Mouse (Mus musculus) hindbrain, embryonic 14.5 days (tissue): Measurements from ENCODE around the gene Alox12. TPM values are rescaled to one million over a fixed set of nuclear protein-coding genes. Genes with fewer than 3 reads are reported as not detected.
A peak's percentile ranks its signal among the peaks of the same experiment; 100 is the strongest.

Experiments used
- ATAC-seq: fragments of 200-750 bp; cut with Nextera tagmentation; 2 replicates; pipeline ENCODE4 v1.8.0; 2017; ENCODE audit warnings: moderate number of reproducible peaks, mild to moderate bottlenecking, moderate TSS enrichment, moderate library complexity; ENCODE audit not compliant: low FRiP score
- DNase-seq: peaks from one replicate; pipeline ENCODE4 v3.0.0-alpha.2; 2015; ENCODE audit warnings: low spot score
- H3K27ac ChIP-seq: fragments of 300-500 bp; sonication (generic); 2 replicates; pipeline ENCODE4 v1.5.1; 2014; ENCODE audit warnings: mild to moderate bottlenecking, moderate library complexity
- H3K27me3 ChIP-seq: fragments of 300-500 bp; sonication (generic); 2 replicates; pipeline ENCODE4 v1.6.1; 2014; ENCODE audit warnings: mild to moderate bottlenecking, low read length, mixed read lengths; ENCODE audit not compliant: control insufficient read depth, insufficient read depth
- H3K36me3 ChIP-seq: fragments of 300-500 bp; sonication (generic); replicated peaks from 2 replicates; pipeline ENCODE4 v1.6.1; 2014; ENCODE audit not compliant: control insufficient read depth, insufficient read depth
- H3K4me1 ChIP-seq: fragments of 300-500 bp; sonication (generic); replicated peaks from 2 replicates; pipeline ENCODE4 v1.6.1; 2014; ENCODE audit warnings: antibody characterized with exemption, low read length, mixed read lengths; ENCODE audit not compliant: control insufficient read depth, insufficient read depth
- H3K4me2 ChIP-seq: fragments of 300-500 bp; sonication (generic); replicated peaks from 2 replicates; pipeline ENCODE4 v1.6.1; 2014; ENCODE audit warnings: mild to moderate bottlenecking, moderate library complexity
- H3K4me3 ChIP-seq: fragments of 300-500 bp; sonication (generic); replicated peaks from 2 replicates; pipeline ENCODE4 v1.5.1; 2014; ENCODE audit warnings: mild to moderate bottlenecking, low read length
- H3K9ac ChIP-seq: fragments of 300-500 bp; sonication (generic); 2 replicates; pipeline ENCODE4 v1.6.1; 2014
- H3K9me3 ChIP-seq: fragments of 300-500 bp; sonication (generic); 2 replicates; pipeline ENCODE4 v1.6.1; 2016; ENCODE audit warnings: low read length; ENCODE audit not compliant: control insufficient read depth
- WGBS: fragments of 180-500 bp; shearing (Covaris S2); extraction: QIAGEN DNeasy Blood & Tissue Kit; methylation state at CpG from one replicate; pipeline ENCODE4 v1.1.7; 2014; 5-methylcytosine and 5-hydroxymethylcytosine counted together
- polyA plus RNA-seq: library from polyadenylated mRNA; unstranded; fragments of >200 nt; fragmentation: Nextera tagmentation; extraction: Ambion mirVana; gene quantifications from 2 replicates; pipeline ENCODE4 v1.2.1, GENCODE M21; 2014

Gene Alox12
- polyA plus RNA-seq, 1 experiment from 2014 or later, result 2.1 TPM

DNA sequence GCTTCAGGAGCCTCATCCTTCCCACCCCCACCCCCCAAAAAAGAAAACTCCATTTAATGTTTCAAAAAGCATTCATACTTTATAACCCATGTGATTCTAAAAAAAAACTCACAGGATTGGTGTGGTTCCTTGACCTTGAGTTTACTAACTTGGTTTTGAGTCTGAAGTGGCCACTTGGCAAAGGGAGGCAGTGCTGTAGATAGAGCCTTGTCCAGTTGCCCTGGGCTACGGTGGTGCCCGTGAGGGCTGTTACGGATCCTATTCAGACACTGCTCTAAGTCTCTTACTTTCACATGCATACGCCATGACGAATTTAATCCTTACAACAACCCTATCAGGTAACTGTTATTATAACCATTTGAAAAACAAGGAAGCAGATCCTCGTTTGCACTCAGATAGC lies 43.2 kb downstream of the Alox12 start:
- Histone ChIP-seq H3K9me3 (no peaks in the 10 kb centered on the region), H3K4me3 (no peak overlapping the region), H3K4me2 (no peak overlapping the region), H3K36me3 (peaks cover 6% of the 10 kb centered on the region), H3K27me3 (peaks cover 46% of the 10 kb centered on the region), H3K27ac (no peak overlapping the region), H3K4me1 (peaks cover 16% of the 10 kb centered on the region), H3K9ac (no peak overlapping the region)
- no peak for ATAC-seq
- WGBS, result 80% methylated on average over 6 of the region's 6 CpGs
- DNase-seq, result no peak

DNA sequence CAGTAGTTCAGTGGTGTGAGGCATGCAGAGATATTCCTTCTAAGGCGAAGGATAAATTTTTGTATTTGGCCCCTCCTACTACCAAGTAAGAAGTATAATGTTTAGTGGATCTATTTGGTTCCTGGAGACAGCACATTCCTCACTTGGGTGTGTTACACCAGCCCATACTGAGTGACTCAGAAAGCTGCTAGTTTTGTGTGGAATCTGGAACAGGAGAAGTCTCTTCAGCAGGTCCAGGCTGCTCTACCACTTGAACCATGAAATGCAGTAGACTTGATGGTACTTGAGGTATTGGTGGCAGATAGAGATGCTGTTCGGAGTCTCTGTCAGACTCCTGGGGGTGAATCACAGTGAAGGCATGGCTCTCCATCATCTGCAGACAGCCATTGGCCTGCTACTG lies 44.5 kb downstream of the Alox12 start:
- H3K27me3 ChIP-seq, result peaks cover 33% of the 10 kb centered on the region
- H3K27ac ChIP-seq, result no peak overlapping the region
- 95% methylated on average over 2 of the region's 2 CpGs for WGBS

GRCm38 (mm10) chr11:70208778-70209388 lies 46.3 kb downstream of the Alox12 start:
- H3K27ac ChIP-seq, result no peak overlapping the region
- WGBS, result 79% methylated on average over 5 of the region's 5 CpGs
- H3K4me2 ChIP-seq, result no peak overlapping the region
- peaks cover 4% of the 10 kb centered on the region for H3K4me1 ChIP-seq
- H3K27me3 ChIP-seq, result peaks cover 15% of the 10 kb centered on the region; the same call in 1 of the 2 replicates
- no peaks in the 10 kb centered on the region for H3K36me3 ChIP-seq
- no peak for ATAC-seq
- H3K9me3 ChIP-seq, result no peaks in the 10 kb centered on the region
- no peak for DNase-seq
- no peak overlapping the region for H3K4me3 ChIP-seq
- no peak overlapping the region for H3K9ac ChIP-seq

More for the DNA sequence above, 44.5 kb downstream of the Alox12 start:
- Histone ChIP-seq H3K36me3 (no peaks in the 10 kb centered on the region), H3K4me2 (no peak overlapping the region), H3K9me3 (no peaks in the 10 kb centered on the region), H3K9ac (no peak overlapping the region), H3K4me1 (peaks cover 16% of the 10 kb centered on the region), H3K4me3 (no peak overlapping the region)
- DNase-seq (no peak), ATAC-seq (no peak)

GRCm38 (mm10) chr11:70207283-70207682 lies 47.9 kb downstream of the Alox12 start:
- Histone ChIP-seq H3K9me3 (no peaks in the 10 kb centered on the region), H3K36me3 (no peaks in the 10 kb centered on the region), H3K4me1 (no peaks in the 10 kb centered on the region), H3K27me3 (peaks cover 5% of the 10 kb centered on the region; the same call in 1 of the 2 replicates), H3K27ac (no peak overlapping the region), H3K9ac (no peak overlapping the region), H3K4me2 (no peak overlapping the region), H3K4me3 (no peak overlapping the region)
- WGBS, result 92% methylated on average over 7 of the region's 7 CpGs
- DNase-seq, result no peak
- ATAC-seq, result no peak

DNA sequence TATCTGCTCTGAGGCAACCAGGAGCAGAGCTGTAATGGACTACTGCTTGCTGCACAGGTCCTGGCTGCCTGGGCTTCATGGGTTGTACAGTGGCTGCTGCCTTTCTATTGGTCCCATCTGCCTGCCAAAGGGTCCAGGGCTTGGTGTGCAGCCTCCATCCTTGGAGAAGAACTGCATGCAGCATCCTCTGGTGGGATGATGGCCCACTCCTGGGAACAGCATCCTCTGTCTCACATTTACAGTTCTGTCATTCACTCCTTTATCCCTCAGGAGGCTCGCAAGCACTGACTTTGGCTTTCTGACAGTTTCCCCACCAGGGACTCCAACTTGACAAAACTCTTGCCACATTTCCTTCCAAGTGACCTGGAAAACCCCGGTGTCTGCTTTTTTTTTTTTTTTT lies 48.4 kb downstream of the Alox12 start:
- Histone ChIP-seq H3K27me3 (no peaks in the 10 kb centered on the region; the same call in 1 of the 2 replicates), H3K9ac (no peak overlapping the region), H3K36me3 (no peaks in the 10 kb centered on the region), H3K4me1 (no peaks in the 10 kb centered on the region), H3K9me3 (no peaks in the 10 kb centered on the region), H3K4me3 (no peak overlapping the region), H3K4me2 (no peak overlapping the region), H3K27ac (no peak overlapping the region)
- WGBS, result 81% methylated on average over 2 of the region's 2 CpGs
- ATAC-seq (no peak), DNase-seq (no peak)

DNA sequence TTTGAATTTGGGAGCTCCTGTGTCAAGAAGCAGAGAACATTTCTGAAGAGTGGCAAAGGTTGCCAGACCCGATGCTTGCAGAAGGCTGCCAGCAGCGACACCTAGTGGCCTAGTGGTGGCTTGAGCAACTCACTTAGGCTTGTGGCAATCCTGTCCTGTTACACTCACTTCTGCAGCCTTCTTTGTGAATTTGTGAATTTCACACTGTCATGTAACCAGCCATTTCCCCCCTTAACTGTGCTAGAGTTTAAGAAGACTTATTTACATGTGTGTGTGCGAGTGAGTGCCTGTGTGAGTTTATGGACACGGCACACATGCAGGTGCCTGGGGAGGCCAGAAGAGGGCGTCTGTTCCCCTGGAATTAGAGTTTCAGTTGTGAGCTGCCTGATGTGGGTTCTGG lies 53.5 kb downstream of the Alox12 start:
- ATAC-seq (no peak), DNase-seq (peak; percentile 88)
- Histone ChIP-seq H3K27ac (no peak overlapping the region), H3K4me2 (no peak overlapping the region), H3K4me3 (no peak overlapping the region), H3K9ac (no peak overlapping the region), H3K27me3 (no peaks in the 10 kb centered on the region), H3K9me3 (no peaks in the 10 kb centered on the region), H3K4me1 (no peaks in the 10 kb centered on the region), H3K36me3 (no peaks in the 10 kb centered on the region)
- 35% methylated on average over 5 of the region's 5 CpGs for WGBS

DNA sequence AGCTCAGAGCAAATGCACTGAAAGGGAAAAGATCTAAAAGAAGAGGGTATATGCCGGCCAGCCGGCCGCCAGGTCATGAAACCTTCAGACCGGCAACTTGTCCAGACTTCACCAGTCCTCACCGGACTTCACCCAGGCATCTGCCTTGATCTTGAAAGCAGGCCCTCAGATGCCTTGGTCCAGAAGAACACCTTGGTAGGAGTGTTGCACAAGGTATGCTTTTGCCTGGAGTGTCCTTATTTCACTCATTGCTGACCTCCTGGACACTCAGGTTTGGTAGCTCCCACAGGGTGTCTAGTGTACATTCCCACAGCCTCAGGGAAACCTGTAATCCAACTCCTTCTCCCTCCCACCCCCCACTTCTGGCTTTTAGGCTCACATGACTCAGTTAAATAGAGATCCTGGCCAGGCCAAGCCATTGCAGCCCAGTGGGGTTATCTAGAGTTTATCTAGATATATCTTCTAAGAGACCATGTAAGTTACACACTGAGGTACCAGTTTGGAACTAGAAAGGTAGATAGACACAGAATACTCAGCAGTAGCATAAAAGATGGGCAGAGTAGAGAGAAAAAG lies 55.0 kb downstream of the Alox12 start:
- Histone ChIP-seq H3K4me1 (no peaks in the 10 kb centered on the region), H3K36me3 (no peaks in the 10 kb centered on the region), H3K27me3 (no peaks in the 10 kb centered on the region), H3K4me2 (no peak overlapping the region), H3K9ac (no peak overlapping the region), H3K27ac (no peak overlapping the region), H3K9me3 (no peaks in the 10 kb centered on the region), H3K4me3 (no peak overlapping the region)
- 79% methylated on average over 5 of the region's 5 CpGs for WGBS
- DNase-seq (no peak), ATAC-seq (no peak)

- WGBS, result 82% methylated on average over 8 of the region's 8 CpGs
- Histone ChIP-seq H3K9me3 (no peaks in the 10 kb centered on the region), H3K27me3 (no peaks in the 10 kb centered on the region), H3K36me3 (no peaks in the 10 kb centered on the region), H3K4me1 (no peaks in the 10 kb centered on the region), H3K27ac (no peak overlapping the region), H3K4me3 (no peak overlapping the region), H3K9ac (no peak overlapping the region), H3K4me2 (no peak overlapping the region)
- DNase-seq (no peak), ATAC-seq (no peak)
Observed at GRCm38 (mm10) chr11:70199107-70199506, 56.0 kb downstream of the Alox12 start.

DNA sequence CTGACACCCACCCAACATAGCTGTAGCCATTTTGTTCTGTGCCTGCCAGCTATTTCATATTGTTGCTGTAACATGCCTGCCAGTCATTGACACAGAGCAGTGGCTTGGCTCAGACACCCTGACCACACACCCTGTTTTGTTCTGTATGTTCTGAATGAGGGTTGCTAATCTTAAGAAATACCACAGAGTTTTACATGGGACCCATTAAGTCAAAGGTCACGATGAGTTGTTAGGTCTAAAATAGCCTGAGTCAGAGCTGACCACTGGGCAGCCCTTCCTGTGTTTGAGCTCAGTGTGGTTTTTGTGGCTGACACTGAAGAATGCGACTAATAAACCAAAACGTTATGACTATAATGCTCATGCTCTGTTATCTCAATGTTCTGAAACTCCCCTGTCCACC lies 56.8 kb downstream of the Alox12 start:
- 83% methylated on average over 3 of the region's 3 CpGs for WGBS

More for the DNA sequence above, 56.8 kb downstream of the Alox12 start:
- no peaks in the 10 kb centered on the region for H3K9me3 ChIP-seq
- no peaks in the 10 kb centered on the region for H3K27me3 ChIP-seq
- no peak overlapping the region for H3K4me2 ChIP-seq
- H3K4me1 ChIP-seq, result no peaks in the 10 kb centered on the region
- ATAC-seq (no peak), DNase-seq (no peak)
- no peak overlapping the region for H3K9ac ChIP-seq
- no peak overlapping the region for H3K27ac ChIP-seq
- no peak overlapping the region for H3K4me3 ChIP-seq
- no peaks in the 10 kb centered on the region for H3K36me3 ChIP-seq
